Mouse (Mus musculus) embryonic fibroblast, embryonic 13.5 days (primary cell): Measurements from ENCODE around the gene Plk5.

Experiments
- CTCF ChIP-seq: IDR thresholded peaks from 2 replicates; pipeline ENCODE4 v1.5.1; 2011; ENCODE audit warnings: mild to moderate bottlenecking, control low read depth, low read length, moderate library complexity, borderline replicate concordance; ENCODE audit not compliant: insufficient read depth
- POLR2A ChIP-seq: IDR thresholded peaks from 2 replicates; pipeline ENCODE4 v1.6.1; 2011; ENCODE audit warnings: low read depth, mild to moderate bottlenecking, control low read depth, low read length, moderate library complexity

DNA sequence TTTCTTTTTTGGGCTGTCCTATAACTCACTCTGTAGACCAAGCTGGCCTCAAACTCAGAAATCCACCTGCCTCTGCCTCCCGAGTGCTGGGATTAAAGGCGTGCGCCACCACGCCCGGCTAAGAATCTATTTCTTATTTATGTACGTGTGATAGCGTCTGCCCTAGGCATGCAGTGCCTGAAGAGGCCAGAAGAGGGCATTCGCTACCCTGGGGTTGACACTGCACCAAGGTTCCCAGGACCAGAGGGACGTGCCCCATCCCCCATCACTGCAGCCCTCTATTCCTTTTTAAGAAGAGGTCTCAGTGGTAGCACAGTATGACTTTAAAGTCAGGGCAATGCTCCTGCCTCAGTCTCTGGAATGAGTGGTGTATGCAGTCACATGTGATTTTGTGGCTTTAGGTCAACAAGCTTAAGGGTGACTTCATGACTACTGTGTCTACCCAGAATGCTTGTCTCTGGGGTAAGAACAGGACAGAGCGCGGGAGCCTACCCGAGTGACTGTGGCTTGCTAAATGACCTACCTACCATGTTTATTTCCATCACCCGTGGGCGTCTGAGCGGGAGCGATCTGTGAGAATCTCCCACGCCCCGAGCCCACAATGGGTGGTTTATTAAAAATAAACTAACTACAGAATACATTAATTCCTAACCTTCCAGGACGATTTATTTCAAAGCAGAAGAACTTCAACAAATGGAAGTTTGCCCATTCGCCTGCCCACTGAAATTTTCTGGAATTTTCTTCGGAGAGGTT is 13.9 kb downstream of the Plk5 start:
- TF ChIP-seq CTCF (0 out of 2 replicates have a peak, but pooled peaks have one; percentile 8), POLR2A (no peak)
